Mouse (Mus musculus) liver, adult (tissue): ENCODE data around the gene Naa35.

Experiments used
- GATA4 ChIP-seq: IDR thresholded peaks from 2 replicates; pipeline ENCODE4 v1.6.1; 2014; ENCODE audit warnings: mild to moderate bottlenecking, low read length; ENCODE audit not compliant: insufficient replicate concordance

The Naa35 gene

GRCm38 (mm10) chr13:59558776-59559175 is 26.3 kb upstream of the Naa35 start:
- TF ChIP-seq GATA4: no peak

- TF ChIP-seq GATA4: no peak
Observed at GRCm38 (mm10) chr13:59562471-59562870, 22.6 kb upstream of the Naa35 start.

GRCm38 (mm10) chr13:59564505-59564904 is 20.6 kb upstream of the Naa35 start:
- no peak for TF ChIP-seq GATA4

- no peak for TF ChIP-seq GATA4
Observed at GRCm38 (mm10) chr13:59564923-59565322, 20.1 kb upstream of the Naa35 start.

GRCm38 (mm10) chr13:59565945-59566520 is 19.0 kb upstream of the Naa35 start:
- no peak for TF ChIP-seq GATA4

DNA sequence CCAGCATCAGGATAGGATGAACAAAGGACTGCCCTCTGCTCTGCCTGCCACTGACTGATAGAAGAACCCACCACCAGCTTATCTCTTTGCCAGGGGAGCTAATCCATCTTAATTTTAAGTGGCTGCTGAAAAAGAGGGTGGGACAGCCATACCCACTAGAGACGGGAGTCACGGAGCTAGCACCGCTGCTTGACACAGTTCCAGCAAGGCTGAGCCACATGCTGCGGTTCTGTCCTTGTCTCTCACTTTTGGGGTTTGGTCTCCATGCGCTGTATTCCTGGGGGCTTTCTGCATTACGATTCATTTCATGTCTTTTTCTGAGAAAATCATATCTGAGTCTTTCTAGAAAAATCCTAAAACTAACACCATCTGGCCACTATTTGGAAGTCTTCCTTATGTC is 14.0 kb upstream of the Naa35 start:
- no peak for TF ChIP-seq GATA4

GRCm38 (mm10) chr13:59572549-59572948 is 12.5 kb upstream of the Naa35 start:
- TF ChIP-seq GATA4: no peak

- no peak for TF ChIP-seq GATA4
Observed at GRCm38 (mm10) chr13:59580954-59581353, 4.1 kb upstream of the Naa35 start.

- no peak for TF ChIP-seq GATA4
Observed at GRCm38 (mm10) chr13:59584481-59584880, 578 bp upstream of the Naa35 start.

- no peak for TF ChIP-seq GATA4
Observed at GRCm38 (mm10) chr13:59585648-59586005, 568 bp downstream of the Naa35 start.

GRCm38 (mm10) chr13:59587201-59587600 is 2.1 kb downstream of the Naa35 start:
- no peak for TF ChIP-seq GATA4

- no peak for TF ChIP-seq GATA4
Observed at GRCm38 (mm10) chr13:59589672-59590071, 4.6 kb downstream of the Naa35 start.

- no peak for TF ChIP-seq GATA4
Observed at GRCm38 (mm10) chr13:59590691-59591090, 5.6 kb downstream of the Naa35 start.

GRCm38 (mm10) chr13:59592630-59593029 is 7.6 kb downstream of the Naa35 start:
- no peak for TF ChIP-seq GATA4

- no peak for TF ChIP-seq GATA4
Observed at GRCm38 (mm10) chr13:59603096-59603495, 18.0 kb downstream of the Naa35 start.

DNA sequence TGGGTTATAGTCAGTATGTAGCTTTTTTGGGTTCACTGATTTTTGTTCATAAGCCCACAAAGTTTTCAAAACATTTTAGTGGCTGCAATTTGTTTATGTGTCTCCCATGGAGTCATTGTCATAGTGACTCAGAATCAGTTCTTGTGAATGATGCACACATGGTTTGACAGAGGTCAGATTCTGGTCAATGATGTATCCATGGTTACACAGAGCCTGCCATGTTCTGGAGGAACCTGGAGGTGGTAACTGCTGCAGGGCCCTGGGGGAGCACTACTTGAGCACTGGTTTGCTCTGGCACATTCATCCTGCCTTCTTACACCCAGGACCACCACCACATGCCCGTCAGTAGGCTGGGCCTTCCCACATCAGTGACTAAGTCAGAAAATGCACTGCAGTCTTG is 19.5 kb downstream of the Naa35 start:
- no peak for TF ChIP-seq GATA4

GRCm38 (mm10) chr13:59605221-59605922 is 20.3 kb downstream of the Naa35 start:
- no peak for TF ChIP-seq GATA4
